Mouse (Mus musculus) cerebellum, adult 9-11 months (tissue): ENCODE results near the gene Sbds.

Experiments
- DNase-seq: peaks from one replicate; pipeline ENCODE4 v3.0.0; 2022

Sbds gene

GRCm38 (mm10) chr5:130255799-130256525 is 632 bp upstream of the Sbds start:
- peak; percentile 41 for DNase-seq

GRCm38 (mm10) chr5:130254164-130255016 is 940 bp downstream of the Sbds start:
- peak; percentile 49 for DNase-seq

GRCm38 (mm10) chr5:130247823-130248222 is 7.5 kb downstream of the Sbds start:
- no peak for DNase-seq

GRCm38 (mm10) chr5:130241426-130241825 is 13.9 kb downstream of the Sbds start:
- DNase-seq = no peak

- DNase-seq = no peak
These were observed 15.5 kb downstream of the Sbds start for GRCm38 (mm10) chr5:130239856-130240255.

- no peak for DNase-seq
These were observed 16.1 kb downstream of the Sbds start for GRCm38 (mm10) chr5:130239236-130239635.

- no peak for DNase-seq
These were observed 19.0 kb downstream of the Sbds start for GRCm38 (mm10) chr5:130236302-130236701.

GRCm38 (mm10) chr5:130228120-130228519 is 27.2 kb downstream of the Sbds start:
- no peak for DNase-seq

GRCm38 (mm10) chr5:130226790-130227189 is 28.5 kb downstream of the Sbds start:
- no peak for DNase-seq

GRCm38 (mm10) chr5:130222146-130223004 is 33.0 kb downstream of the Sbds start:
- peak; percentile 93 for DNase-seq

GRCm38 (mm10) chr5:130221760-130222145 is 33.6 kb downstream of the Sbds start:
- DNase-seq = no peak

GRCm38 (mm10) chr5:130221316-130221715 is 34.0 kb downstream of the Sbds start:
- DNase-seq = no peak

- no peak for DNase-seq
These were observed 37.0 kb downstream of the Sbds start for GRCm38 (mm10) chr5:130218336-130218735.

- no peak for DNase-seq
These were observed 37.9 kb downstream of the Sbds start for GRCm38 (mm10) chr5:130217406-130217805.

GRCm38 (mm10) chr5:130216781-130217180 is 38.5 kb downstream of the Sbds start, which contains the start of gene Tmem248:
Gene Tmem248 (plus strand): TSS chr5:130217081.
- DNase-seq = no peak

- no peak for DNase-seq
These were observed 42.4 kb downstream of the Sbds start for GRCm38 (mm10) chr5:130212956-130213355.

- no peak for DNase-seq
These were observed 48.0 kb downstream of the Sbds start for GRCm38 (mm10) chr5:130207299-130207698.

- DNase-seq = no peak
These were observed 49.8 kb downstream of the Sbds start for GRCm38 (mm10) chr5:130205441-130206023.

GRCm38 (mm10) chr5:130204560-130204959 is 50.8 kb downstream of the Sbds start:
- DNase-seq = no peak

GRCm38 (mm10) chr5:130203948-130204347 is 51.4 kb downstream of the Sbds start:
- DNase-seq = no peak

GRCm38 (mm10) chr5:130200233-130201029 is 54.9 kb downstream of the Sbds start:
- DNase-seq = no peak

GRCm38 (mm10) chr5:130197981-130198380 is 57.3 kb downstream of the Sbds start:
- no peak for DNase-seq
